15 mouse cellular contexts compared by ENCODE assay signal in genomic region chr2:29465649-29466137, GRCm38 (mm10).
DNase-seq lines count a peak whose midpoint lies in the region; ATAC-seq and TF ChIP-seq lines count a peak whose summit lies in the region.
"Had no signal": no experiment of that assay in that cellular context is flagged by ENCODE, and none has a peak within 500 bp of the region (broad histone marks: within the 10 kb centered on the region; RNA-seq: fewer than 3 reads in every experiment).

No protein-coding gene starts in this region.

- no peak for DNase-seq in left cerebral cortex, adult 2 months (ENCODE audit: extremely low spot score in 1 of 2, low spot score in 2 of 2)
- DNase-seq in left cerebral cortex, postnatal 4 days: no peak
- DNase-seq in forebrain, embryonic 14.5 days (ENCODE audit: low spot score): peak; percentile 76
- DNase-seq in heart, adult 9 months (ENCODE audit: low spot score in 2 of 2): no peak
- no peak for DNase-seq in embryo, embryonic 11 days
- DNase-seq: cerebellum, adult 9-10 months; spleen, adult 18-20 months had no signal

- peak overlapping the region; percentile 51 for H3K27ac ChIP-seq in left cerebral cortex, adult 2 months
- peak overlapping the region; percentile 71 for H3K27ac ChIP-seq in bone marrow macrophage, adult 2 months (ENCODE audit: insufficient read depth, low read depth, low read length)
- peak overlapping the region; percentile 85 for H3K27ac ChIP-seq in forebrain, embryonic 14.5 days (ENCODE audit: low read depth, low read length)
- H3K27ac ChIP-seq: embryonic facial prominence, embryonic 13.5 days; heart, adult 2 months; kidney, postnatal 0 days; limb, embryonic 13.5 days; neural tube, embryonic 12.5 days had no signal

- no peaks in the 10 kb centered on the region for H3K36me3 ChIP-seq in forebrain, embryonic 14.5 days (ENCODE audit: control insufficient read depth, insufficient read depth, low read length)
- H3K36me3 ChIP-seq: embryonic facial prominence, embryonic 13.5 days; limb, embryonic 13.5 days; neural tube, embryonic 12.5 days had no signal

- peaks cover 23% of the 10 kb centered on the region for H3K4me1 ChIP-seq in bone marrow macrophage, adult 2 months (ENCODE audit: control insufficient read depth, insufficient read depth, low read length)
- peaks cover 55% of the 10 kb centered on the region for H3K4me1 ChIP-seq in forebrain, embryonic 14.5 days (ENCODE audit: control insufficient read depth, insufficient read depth, low read length)

- no peaks in the 10 kb centered on the region for H3K27me3 ChIP-seq in forebrain, embryonic 14.5 days (replicated peaks; ENCODE audit: control insufficient read depth, insufficient read depth, low read length)
- H3K27me3 ChIP-seq: embryonic facial prominence, embryonic 13.5 days; limb, embryonic 13.5 days; neural tube, embryonic 12.5 days had no signal

- WGBS in forebrain, embryonic 14.5 days: 6% methylated on average over 3 of the region's 3 CpGs

- no peaks in the 10 kb centered on the region for H3K9me3 ChIP-seq in forebrain, embryonic 14.5 days (replicated peaks; ENCODE audit: control insufficient read depth, low read length)
- H3K9me3 ChIP-seq: embryonic facial prominence, embryonic 13.5 days; limb, embryonic 13.5 days; neural tube, embryonic 12.5 days had no signal

- H3K4me2 ChIP-seq in forebrain, embryonic 14.5 days (ENCODE audit: low read length): no peak overlapping the region
- H3K4me2 ChIP-seq: embryonic facial prominence, embryonic 13.5 days; limb, embryonic 13.5 days; neural tube, embryonic 12.5 days had no signal

- H3K9ac ChIP-seq in forebrain, embryonic 14.5 days (ENCODE audit: low read length): no peak overlapping the region
- H3K9ac ChIP-seq: embryonic facial prominence, embryonic 13.5 days; limb, embryonic 13.5 days; neural tube, embryonic 12.5 days had no signal

- TF ChIP-seq POLR2A in bone marrow macrophage, adult 2 months (IDR thresholded peaks at IDR 0.05; ENCODE audit: borderline replicate concordance, low read depth, low read length): no peak

- peak; percentile 62 for ATAC-seq in forebrain, embryonic 14.5 days
- peak; percentile 43 for ATAC-seq in megakaryocyte, adult 5-6 weeks (ENCODE audit: poor library complexity, severe bottlenecking)
- ATAC-seq in erythroid progenitor cell, adult 5-6 weeks (replicated peaks; ENCODE audit: low FRiP score, poor library complexity, severe bottlenecking): no peak

- H3K4me3 ChIP-seq in left cerebral cortex, adult 2 months: no peak overlapping the region
- no peak overlapping the region for H3K4me3 ChIP-seq in bone marrow macrophage, adult 2 months (ENCODE audit: insufficient read depth, low read length)
- H3K4me3 ChIP-seq in forebrain, embryonic 14.5 days (ENCODE audit: low read depth, low read length): no peak overlapping the region
- H3K4me3 ChIP-seq: embryonic facial prominence, embryonic 13.5 days; heart, adult 2 months; limb, embryonic 13.5 days; neural tube, embryonic 12.5 days had no signal

- no peak for TF ChIP-seq CTCF in left cerebral cortex, adult 2 months (IDR thresholded peaks at IDR 0.05)
- no peak for TF ChIP-seq CTCF in bone marrow macrophage, adult 2 months (IDR thresholded peaks at IDR 0.05; ENCODE audit: low read depth, low read length)

- intact Hi-C loops in left cerebral cortex, adult 2 months (cut with DNase I): loop anchor here (5.0 kb wide), 4 partner anchors 63 to 228 kb away; partner anchors contain the start of genes Med27 and Ntng2
- intact Hi-C loops in left cerebral cortex, postnatal 4 days (cut with DNase I): no loop called here
